Mouse (Mus musculus) heart, embryonic 16.5 days (tissue): ENCODE measurements around the gene Pon3. TPM values are rescaled to one million over a fixed set of nuclear protein-coding genes. Genes with fewer than 3 reads are reported as not detected.

Experiments used
- ATAC-seq: fragments of 200-750 bp; cut with Nextera tagmentation; replicated peaks from 2 replicates; pipeline ENCODE4 v1.8.0; 2017; ENCODE audit warnings: moderate number of reproducible peaks; ENCODE audit not compliant: insufficient read depth, low FRiP score; ENCODE audit errors: extremely low read depth
- H3K27ac ChIP-seq: fragments of 300-500 bp; sonication (generic); 2 replicates; pipeline ENCODE4 v1.5.1; 2014; ENCODE audit warnings: mild to moderate bottlenecking, low read length, control low read depth, moderate library complexity
- H3K27me3 ChIP-seq: fragments of 300-500 bp; sonication (generic); 2 replicates; pipeline ENCODE4 v1.6.1; 2014; ENCODE audit warnings: low read length, mixed read lengths; ENCODE audit not compliant: control insufficient read depth, insufficient read depth
- H3K36me3 ChIP-seq: fragments of 300-500 bp; sonication (generic); 2 replicates; pipeline ENCODE4 v1.6.1; 2014; ENCODE audit not compliant: control insufficient read depth, insufficient read depth
- H3K4me1 ChIP-seq: fragments of 300-500 bp; sonication (generic); 2 replicates; pipeline ENCODE4 v1.6.1; 2014; ENCODE audit warnings: low read length, mixed read lengths; ENCODE audit not compliant: control insufficient read depth, insufficient read depth
- H3K4me2 ChIP-seq: fragments of 300-500 bp; sonication (generic); 2 replicates; pipeline ENCODE4 v1.6.1; 2014; ENCODE audit warnings: low read depth, mild to moderate bottlenecking, control low read depth, low read length
- H3K4me3 ChIP-seq: fragments of 300-500 bp; sonication (generic); 2 replicates; pipeline ENCODE4 v1.5.1; 2014; ENCODE audit warnings: mild to moderate bottlenecking, control low read depth, low read length
- H3K9ac ChIP-seq: fragments of 300-500 bp; sonication (generic); 2 replicates; pipeline ENCODE4 v1.6.1; 2014; ENCODE audit warnings: low read length, control low read depth
- H3K9me3 ChIP-seq: fragments of 300-500 bp; sonication (generic); replicated peaks from 2 replicates; pipeline ENCODE4 v1.6.1; 2016; ENCODE audit warnings: low read length; ENCODE audit not compliant: control insufficient read depth
- WGBS: fragments of 180-500 bp; shearing (Covaris S2); extraction: QIAGEN DNeasy Blood & Tissue Kit; methylation state at CpG from one replicate; pipeline ENCODE4 v1.1.7; 2014; 5-methylcytosine and 5-hydroxymethylcytosine counted together
- polyA plus RNA-seq: library from polyadenylated mRNA; unstranded; fragments of >200 nt; fragmentation: Nextera tagmentation; extraction: Ambion mirVana; gene quantifications from 2 replicates; pipeline ENCODE4 v1.2.1, GENCODE M21; 2015

Gene Pon3
- polyA plus RNA-seq, 1 experiment from 2014 or later: 36.8 TPM

DNA sequence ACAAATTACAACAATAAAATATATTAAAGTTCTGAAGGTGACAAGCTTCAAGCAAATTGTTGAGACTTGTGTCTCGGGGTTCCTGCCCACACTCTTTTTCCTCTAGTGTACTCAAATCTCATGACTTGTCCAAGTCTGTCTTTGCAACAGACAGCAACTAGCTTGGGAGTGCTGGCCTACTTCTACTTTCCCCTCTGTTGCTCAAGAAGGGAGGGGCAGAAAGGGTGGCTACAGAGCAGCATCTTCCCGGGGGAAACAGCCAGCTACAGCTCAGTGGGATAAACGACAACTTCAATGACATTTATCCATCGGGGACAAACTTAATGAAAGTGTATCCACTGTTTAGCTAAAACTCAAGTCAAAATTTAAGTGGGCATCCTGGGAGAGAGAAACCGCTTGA, 36.8 kb upstream of the Pon3 start:
- no peak overlapping the region for H3K4me2 ChIP-seq
- 0 out of 2 replicates have a peak, but pooled peaks cover 6% of the 10 kb centered on the region for H3K4me1 ChIP-seq
- ATAC-seq: no peak
- no peaks in the 10 kb centered on the region for H3K27me3 ChIP-seq
- 76% methylated on average over 5 of the region's 5 CpGs for WGBS
- no peaks in the 10 kb centered on the region for H3K9me3 ChIP-seq
- no peak overlapping the region for H3K9ac ChIP-seq
- H3K36me3 ChIP-seq: peaks cover 19% of the 10 kb centered on the region
- no peak overlapping the region for H3K27ac ChIP-seq
- H3K4me3 ChIP-seq: no peak overlapping the region

DNA sequence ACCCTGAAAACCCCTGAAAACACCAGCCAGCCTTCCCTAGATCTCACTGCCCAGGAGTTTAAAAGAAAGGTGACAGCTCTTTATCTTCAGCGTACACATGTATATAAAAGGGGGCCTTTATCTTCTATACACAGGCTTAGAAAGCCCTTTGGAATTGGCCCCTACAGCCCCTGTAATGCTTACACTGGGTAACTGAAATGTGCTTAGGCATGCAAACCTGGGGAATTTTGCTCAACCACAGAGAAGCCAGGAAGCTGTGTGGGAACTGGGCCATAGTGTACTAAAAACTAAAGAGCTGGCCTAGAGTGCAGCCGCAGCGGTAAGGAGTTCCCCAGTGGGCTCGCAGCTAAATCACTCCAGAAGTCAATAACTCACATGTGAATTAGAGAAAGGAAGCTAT, 35.4 kb upstream of the Pon3 start:
- Histone ChIP-seq H3K36me3 (peaks cover 19% of the 10 kb centered on the region), H3K4me3 (no peak overlapping the region), H3K27ac (no peak overlapping the region), H3K27me3 (no peaks in the 10 kb centered on the region), H3K4me1 (0 out of 2 replicates have a peak, but pooled peaks cover 1% of the 10 kb centered on the region), H3K4me2 (no peak overlapping the region), H3K9ac (no peak overlapping the region), H3K9me3 (no peaks in the 10 kb centered on the region)
- WGBS: 84% methylated on average over 4 of the region's 4 CpGs
- no peak for ATAC-seq

DNA sequence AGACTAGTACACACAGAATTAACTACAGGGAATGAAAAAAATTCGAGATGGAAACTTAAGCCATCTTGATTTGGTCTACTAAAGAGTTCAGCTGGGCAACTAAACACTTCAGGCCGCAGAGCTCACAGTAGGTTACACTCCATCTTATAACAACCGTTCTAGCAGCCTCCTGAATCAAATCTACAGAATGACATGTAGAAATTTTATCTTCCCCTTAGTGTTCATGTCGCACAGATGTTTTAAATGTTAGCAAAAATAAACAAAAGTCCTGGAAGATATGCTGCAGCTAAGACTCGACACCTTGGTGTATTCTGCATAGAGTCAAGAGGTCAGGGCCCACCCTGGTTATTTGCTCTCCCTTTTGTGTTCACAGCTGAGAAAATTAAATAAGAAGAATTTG, 31.8 kb upstream of the Pon3 start:
- Histone ChIP-seq H3K36me3 (peaks cover 19% of the 10 kb centered on the region), H3K4me1 (no peaks in the 10 kb centered on the region)

DNA sequence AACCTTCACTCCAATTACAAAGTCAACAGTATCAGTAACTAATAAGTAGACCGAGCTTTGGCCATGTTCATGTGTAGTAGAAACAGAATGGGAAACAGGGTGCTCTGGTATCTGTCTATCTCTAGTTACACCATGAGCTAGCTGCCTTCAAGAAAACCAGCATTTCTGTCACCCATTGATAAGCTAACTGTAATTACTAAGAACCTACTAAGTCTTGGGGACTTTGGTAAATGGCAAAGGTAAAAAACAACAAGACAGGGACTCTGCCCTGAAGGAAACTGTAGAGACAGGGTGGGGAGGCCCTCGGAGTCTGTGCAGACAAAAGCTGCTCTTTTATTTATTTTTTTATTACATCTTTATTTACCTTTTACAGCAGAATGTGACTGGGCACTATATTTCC, 31.3 kb upstream of the Pon3 start:
- peaks cover 18% of the 10 kb centered on the region for H3K36me3 ChIP-seq
- H3K9me3 ChIP-seq: no peaks in the 10 kb centered on the region
- no peak overlapping the region for H3K9ac ChIP-seq
- no peaks in the 10 kb centered on the region for H3K27me3 ChIP-seq
- no peak overlapping the region for H3K27ac ChIP-seq
- H3K4me1 ChIP-seq: no peaks in the 10 kb centered on the region
- 85% methylated on average over 2 of the region's 2 CpGs for WGBS
- no peak overlapping the region for H3K4me3 ChIP-seq
- no peak overlapping the region for H3K4me2 ChIP-seq
- no peak for ATAC-seq

More for the DNA sequence above, 31.8 kb upstream of the Pon3 start:
- H3K27ac ChIP-seq: no peak overlapping the region
- no peak overlapping the region for H3K4me3 ChIP-seq
- no peaks in the 10 kb centered on the region for H3K27me3 ChIP-seq
- no peaks in the 10 kb centered on the region for H3K9me3 ChIP-seq
- H3K9ac ChIP-seq: no peak overlapping the region
- 68% methylated on average over 5 of the region's 5 CpGs for WGBS
- no peak for ATAC-seq
- H3K4me2 ChIP-seq: no peak overlapping the region

DNA sequence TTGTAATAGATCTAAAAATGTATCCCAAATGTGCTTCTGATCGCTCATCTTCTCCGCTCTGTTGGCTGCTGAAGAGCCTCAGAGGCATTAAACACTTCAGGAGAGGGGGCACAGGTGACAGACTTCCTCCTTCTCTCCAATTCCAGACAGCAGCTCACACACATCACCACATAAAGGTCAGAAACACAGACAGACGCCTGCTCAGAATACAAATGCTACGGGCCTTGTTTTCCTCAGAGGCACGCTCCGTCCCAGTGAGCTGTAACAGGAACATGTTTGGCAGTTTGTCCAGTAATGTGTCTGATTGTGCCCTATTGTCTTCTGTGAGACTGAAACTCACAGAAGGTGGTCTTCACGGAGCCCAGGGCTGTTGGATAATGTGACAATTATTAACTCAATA, 26.3 kb upstream of the Pon3 start:
- Histone ChIP-seq H3K27me3 (no peaks in the 10 kb centered on the region), H3K4me2 (no peak overlapping the region), H3K9ac (no peak overlapping the region), H3K4me1 (no peaks in the 10 kb centered on the region), H3K9me3 (no peaks in the 10 kb centered on the region), H3K36me3 (peaks cover under 1% of the 10 kb centered on the region; the same call in 1 of the 2 replicates), H3K27ac (no peak overlapping the region), H3K4me3 (no peak overlapping the region)
- no peak for ATAC-seq
- 67% methylated on average over 7 of the region's 7 CpGs for WGBS

DNA sequence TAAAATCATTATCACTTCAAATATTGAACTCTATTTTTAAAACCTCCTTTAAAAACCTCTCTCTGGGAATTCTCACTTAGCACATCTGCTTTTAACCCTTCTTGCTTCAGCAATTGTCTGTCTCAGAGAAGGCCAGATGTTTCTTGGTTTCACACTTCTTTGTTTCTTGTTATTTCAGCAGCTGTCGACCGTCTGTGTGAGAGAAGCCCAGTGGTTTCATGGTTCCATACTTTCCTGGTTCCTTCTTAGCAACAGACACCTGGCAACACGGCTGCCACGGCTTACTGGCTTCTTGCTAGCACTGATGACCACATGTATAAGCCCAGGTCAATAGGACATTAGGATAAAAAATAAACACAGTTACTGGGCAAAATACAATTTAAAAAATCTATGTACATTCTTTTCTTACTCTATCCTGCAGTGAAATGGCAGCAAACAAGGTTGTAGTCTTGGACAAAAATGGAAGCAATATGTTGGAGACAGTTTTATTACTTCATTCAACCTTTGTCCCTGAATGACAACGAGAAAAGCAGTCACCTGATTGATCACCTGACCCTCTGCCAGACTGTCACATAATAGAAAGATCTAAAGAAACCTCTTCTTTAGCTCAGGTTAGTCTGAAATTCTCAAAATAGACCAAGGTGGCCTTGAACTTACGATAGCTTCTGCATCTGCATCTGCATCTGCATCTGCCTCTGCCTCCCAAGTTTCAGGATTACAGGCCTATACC, 24.7 kb upstream of the Pon3 start:
- 65% methylated on average over 6 of the region's 6 CpGs for WGBS
- no peak overlapping the region for H3K4me2 ChIP-seq
- no peaks in the 10 kb centered on the region for H3K27me3 ChIP-seq
- H3K9ac ChIP-seq: no peak overlapping the region
- H3K4me3 ChIP-seq: no peak overlapping the region
- peaks cover 15% of the 10 kb centered on the region; the same call in 1 of the 2 replicates for H3K36me3 ChIP-seq
- H3K27ac ChIP-seq: no peak overlapping the region
- ATAC-seq: no peak
- no peaks in the 10 kb centered on the region for H3K9me3 ChIP-seq
- H3K4me1 ChIP-seq: no peaks in the 10 kb centered on the region

DNA sequence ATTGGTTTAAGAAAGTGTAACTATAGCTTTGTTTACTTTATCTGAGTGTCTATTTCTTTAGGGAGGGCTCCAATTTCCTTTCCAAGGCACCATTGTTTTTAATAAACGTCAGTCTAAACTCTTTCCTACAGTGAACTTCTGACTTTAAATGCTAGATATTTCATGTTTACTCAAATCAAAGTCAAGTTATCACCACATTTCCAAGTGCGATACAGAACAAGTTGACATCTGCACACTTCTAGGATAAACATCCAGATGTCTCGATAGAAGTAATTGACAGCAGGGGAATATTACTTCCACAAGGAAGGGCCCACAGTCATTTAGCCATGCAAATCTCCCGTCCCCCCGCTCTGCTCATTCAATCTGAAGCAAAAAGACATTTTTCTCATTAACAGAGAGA, 21.9 kb upstream of the Pon3 start:
- H3K4me2 ChIP-seq: no peak overlapping the region
- no peak overlapping the region for H3K27ac ChIP-seq
- WGBS: 57% methylated on average over 5 of the region's 5 CpGs
- H3K4me3 ChIP-seq: no peak overlapping the region
- H3K4me1 ChIP-seq: no peaks in the 10 kb centered on the region
- no peak for ATAC-seq
- H3K9ac ChIP-seq: no peak overlapping the region
- peaks cover 15% of the 10 kb centered on the region; the same call in 1 of the 2 replicates for H3K36me3 ChIP-seq
- H3K9me3 ChIP-seq: no peaks in the 10 kb centered on the region
- no peaks in the 10 kb centered on the region for H3K27me3 ChIP-seq

DNA sequence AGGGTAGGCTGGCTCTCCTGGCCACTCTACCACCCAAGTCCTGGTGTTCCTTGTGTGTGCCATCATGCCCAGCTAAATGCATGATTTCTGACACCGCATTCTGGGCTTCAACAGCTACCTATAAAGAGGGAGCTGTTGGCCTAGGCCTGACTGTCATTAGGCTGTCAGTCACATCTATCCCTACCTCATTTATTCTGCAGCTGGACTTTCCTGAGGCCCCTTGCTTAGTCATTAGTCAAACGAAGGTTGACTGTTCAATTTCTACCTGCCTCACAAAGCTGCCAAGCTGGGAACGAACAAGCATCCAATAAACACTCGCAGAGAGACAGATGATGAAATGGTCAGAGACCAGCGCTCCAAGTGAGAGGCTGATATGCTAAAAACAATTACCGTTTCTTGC, 13.6 kb upstream of the Pon3 start:
- Histone ChIP-seq H3K4me2 (no peak overlapping the region), H3K4me3 (no peak overlapping the region), H3K27ac (no peak overlapping the region), H3K36me3 (peaks cover 26% of the 10 kb centered on the region), H3K9ac (no peak overlapping the region), H3K9me3 (no peaks in the 10 kb centered on the region), H3K4me1 (no peaks in the 10 kb centered on the region), H3K27me3 (no peaks in the 10 kb centered on the region)
- WGBS: 91% methylated on average over 6 of the region's 6 CpGs
- no peak for ATAC-seq

DNA sequence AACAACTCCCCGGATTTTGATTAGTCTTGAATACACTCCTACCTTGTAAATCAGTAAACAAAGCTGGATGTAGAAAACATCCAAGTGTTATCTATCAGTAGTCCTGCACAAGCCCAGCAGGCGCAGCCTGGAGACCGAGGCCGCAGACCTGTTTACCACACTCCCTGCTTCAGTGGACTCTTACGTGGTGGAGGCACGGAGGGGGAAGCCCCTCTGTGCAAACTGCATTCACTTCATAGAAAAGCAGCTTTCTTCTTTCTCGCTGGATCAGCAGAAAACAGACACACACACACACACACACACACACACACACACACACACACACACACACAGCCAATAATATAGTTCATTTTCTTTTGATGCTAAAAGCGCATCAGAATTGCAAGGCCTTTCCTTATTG, 8.7 kb upstream of the Pon3 start:
- Histone ChIP-seq H3K9ac (no peak overlapping the region), H3K36me3 (peaks cover 20% of the 10 kb centered on the region), H3K27ac (no peak overlapping the region), H3K9me3 (no peaks in the 10 kb centered on the region), H3K4me1 (no peaks in the 10 kb centered on the region), H3K27me3 (no peaks in the 10 kb centered on the region), H3K4me3 (no peak overlapping the region), H3K4me2 (no peak overlapping the region)
- 73% methylated on average over 8 of the region's 8 CpGs for WGBS
- no peak for ATAC-seq
